Mouse (Mus musculus): ENCODE data around the gene Cox8c. TPM values are rescaled to one million over a fixed set of nuclear protein-coding genes. Genes with fewer than 3 reads are reported as not detected.

Gene Cox8c
- not detected in 2 replicates for polyA plus RNA-seq (2015; fragmentation: Nextera tagmentation; extraction: Ambion mirVana)

DNA sequence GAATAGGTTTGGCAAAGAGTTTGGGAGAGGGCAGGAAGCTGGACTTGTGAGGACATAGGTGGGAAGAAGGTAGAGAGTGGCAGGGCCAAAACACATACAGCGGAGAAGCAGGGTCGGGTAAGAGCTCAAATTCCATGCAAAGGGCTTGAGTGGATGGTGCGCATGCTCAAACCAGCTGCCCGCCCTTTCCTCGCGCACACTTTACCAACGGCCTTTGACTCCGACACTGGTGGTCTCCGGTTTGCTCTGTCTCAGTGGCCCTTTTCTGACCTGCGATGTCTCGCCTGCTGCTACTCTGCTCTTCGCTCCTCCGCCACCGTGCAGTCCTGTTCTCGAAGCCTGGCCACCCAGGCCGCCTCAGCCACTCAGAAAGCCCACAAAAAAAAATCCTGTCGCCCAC is at the start of gene Cox8c:
TSS of gene Cox8c (plus strand) at position 226 of the 400 bp plus-strand sequence.
- Histone ChIP-seq H3K27me3 (replicated peaks) (no peaks in the 10 kb centered on the region), H3K4me3 (replicated peaks) (no peak within 1 kb of the TSS), H3K36me3 (no peaks in the 10 kb centered on the region), H3K4me1 (replicated peaks) (no peaks in the 10 kb centered on the region), H3K27ac (no peak within 1 kb of the TSS), H3K9me3 (no peaks in the 10 kb centered on the region), H3K9ac (no peak within 1 kb of the TSS), H3K4me2 (replicated peaks) (no peak within 1 kb of the TSS)
- 94% methylated on average over 17 of the region's 17 CpGs for WGBS
- ATAC-seq: no peak

DNA sequence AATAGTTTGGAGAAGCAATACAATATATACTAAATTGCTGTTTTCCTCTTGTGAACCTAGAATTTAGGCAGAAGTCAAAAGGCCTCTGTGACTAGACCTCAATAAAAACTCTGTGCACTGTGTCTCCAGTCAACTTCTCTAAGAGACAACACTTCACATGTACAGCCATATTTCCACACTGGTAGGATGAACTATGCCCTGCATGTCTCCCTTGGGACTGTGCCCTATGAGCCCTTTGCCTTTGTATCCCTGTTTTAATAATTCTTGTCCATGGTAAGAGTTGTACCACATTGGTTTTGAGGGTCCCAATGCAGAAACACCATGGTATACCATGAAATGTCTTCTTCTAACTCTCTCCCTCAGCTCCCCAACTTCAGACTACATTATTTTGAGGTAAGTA is 38.3 kb upstream of the Cox8c start:
- no peak overlapping the region for H3K9ac ChIP-seq
- H3K27ac ChIP-seq: no peak overlapping the region

DNA sequence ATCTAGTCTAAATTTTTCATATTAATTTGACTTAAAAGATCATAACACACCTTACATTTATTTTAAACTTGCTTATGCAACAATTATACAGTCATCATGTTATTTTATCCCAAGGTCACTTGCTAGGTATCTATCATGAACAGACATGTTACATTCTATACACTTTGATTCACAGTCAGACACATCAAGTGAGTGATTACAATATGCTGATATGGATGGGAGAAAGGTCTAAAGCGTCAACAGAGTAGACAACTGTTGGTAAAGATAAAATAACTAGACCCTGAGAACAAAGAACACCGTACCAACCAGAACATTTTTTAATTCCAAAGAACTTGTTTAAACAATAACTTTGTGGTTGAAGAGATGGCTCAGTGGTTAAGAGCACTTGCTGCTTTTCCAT is 29.3 kb upstream of the Cox8c start:
- 88% methylated on average over 2 of the region's 2 CpGs for WGBS
- Histone ChIP-seq H3K4me3 (replicated peaks) (no peak overlapping the region), H3K36me3 (no peaks in the 10 kb centered on the region), H3K4me2 (replicated peaks) (no peak overlapping the region), H3K27ac (no peak overlapping the region), H3K9me3 (no peaks in the 10 kb centered on the region), H3K27me3 (replicated peaks) (no peaks in the 10 kb centered on the region), H3K4me1 (replicated peaks) (no peaks in the 10 kb centered on the region), H3K9ac (no peak overlapping the region)
- ATAC-seq: no peak

More for the DNA sequence above, 38.3 kb upstream of the Cox8c start:
- Histone ChIP-seq H3K4me2 (replicated peaks) (no peak overlapping the region), H3K36me3 (no peaks in the 10 kb centered on the region), H3K4me3 (replicated peaks) (no peak overlapping the region), H3K9me3 (no peaks in the 10 kb centered on the region), H3K27me3 (replicated peaks) (no peaks in the 10 kb centered on the region), H3K4me1 (replicated peaks) (no peaks in the 10 kb centered on the region)
- ATAC-seq: no peak

DNA sequence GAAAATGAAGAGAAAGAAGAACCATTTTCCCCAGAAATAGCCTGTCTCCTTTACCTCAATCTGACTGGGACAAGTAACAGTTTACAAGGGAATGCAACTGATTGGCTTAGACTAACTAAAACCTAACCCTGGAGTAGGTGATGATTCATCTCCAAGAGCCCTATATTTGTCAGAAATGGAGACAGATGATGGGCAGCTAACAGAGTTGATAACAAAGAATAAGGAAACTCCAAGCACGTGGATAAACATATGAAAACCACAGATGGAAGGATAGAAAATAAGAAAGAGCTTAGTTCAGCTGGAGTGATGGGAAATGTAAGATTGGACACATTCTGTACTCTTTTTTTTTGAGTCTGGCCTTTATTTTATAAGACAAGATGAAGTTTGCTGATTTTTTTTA is 28.6 kb upstream of the Cox8c start:
- no peaks in the 10 kb centered on the region for H3K9me3 ChIP-seq
- no peaks in the 10 kb centered on the region for H3K36me3 ChIP-seq
- 73% methylated on average over 1 of the region's 1 CpGs for WGBS
- no peaks in the 10 kb centered on the region for H3K4me1 ChIP-seq (replicated peaks)
- H3K4me3 ChIP-seq (replicated peaks): no peak overlapping the region
- H3K9ac ChIP-seq: no peak overlapping the region
- H3K4me2 ChIP-seq (replicated peaks): no peak overlapping the region
- no peak overlapping the region for H3K27ac ChIP-seq
- no peak for ATAC-seq
- H3K27me3 ChIP-seq (replicated peaks): no peaks in the 10 kb centered on the region

DNA sequence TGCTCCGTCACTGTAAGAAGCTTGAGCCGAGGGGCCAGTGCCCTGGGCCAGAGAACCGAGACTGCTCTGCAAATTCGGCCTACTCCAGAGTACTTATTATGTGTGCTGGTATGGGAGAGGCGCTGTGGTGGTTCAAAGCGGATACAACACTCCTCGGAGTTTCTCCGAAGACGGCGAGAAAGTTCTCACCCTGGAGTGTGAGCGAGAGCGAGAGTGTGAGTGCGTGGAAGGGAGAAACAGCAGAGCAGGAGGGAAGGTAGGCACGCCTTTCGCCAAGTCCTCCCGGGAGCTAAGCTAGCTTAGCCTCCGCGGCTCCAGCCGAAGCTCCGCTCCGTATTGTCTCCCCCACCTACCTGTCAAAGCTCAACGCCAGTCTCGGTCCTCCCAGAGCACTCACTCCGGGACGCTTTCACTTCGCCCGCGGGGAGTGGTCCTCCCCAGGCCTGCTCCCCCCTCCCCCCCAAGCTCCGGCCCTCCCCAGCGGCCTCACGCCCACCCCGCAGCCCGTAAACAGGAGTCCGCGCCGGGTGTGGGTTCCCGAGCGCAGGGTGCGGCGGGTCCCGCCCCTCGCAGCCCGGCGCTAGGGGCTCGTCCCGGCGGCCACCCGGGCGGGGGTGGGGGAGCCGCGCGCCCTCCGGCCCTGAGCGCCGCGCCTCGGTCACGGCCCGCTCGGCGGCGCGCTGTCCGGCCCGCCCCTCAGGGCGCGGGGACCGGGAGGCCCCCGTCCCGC is 21.6 kb upstream of the Cox8c start:
- H3K9ac ChIP-seq: peak overlapping the region; percentile 99
- peaks cover 7% of the 10 kb centered on the region for H3K4me1 ChIP-seq (replicated peaks)
- no peaks in the 10 kb centered on the region for H3K36me3 ChIP-seq
- H3K9me3 ChIP-seq: no peaks in the 10 kb centered on the region
- under 1% methylated on average over 70 of the region's 70 CpGs for WGBS
- ATAC-seq: peak; percentile 85
- peak overlapping the region; percentile 95 for H3K27ac ChIP-seq
- H3K4me3 ChIP-seq (replicated peaks): peak overlapping the region; percentile 96
- H3K4me2 ChIP-seq (replicated peaks): peak overlapping the region; percentile 76
- H3K27me3 ChIP-seq (replicated peaks): no peaks in the 10 kb centered on the region

DNA sequence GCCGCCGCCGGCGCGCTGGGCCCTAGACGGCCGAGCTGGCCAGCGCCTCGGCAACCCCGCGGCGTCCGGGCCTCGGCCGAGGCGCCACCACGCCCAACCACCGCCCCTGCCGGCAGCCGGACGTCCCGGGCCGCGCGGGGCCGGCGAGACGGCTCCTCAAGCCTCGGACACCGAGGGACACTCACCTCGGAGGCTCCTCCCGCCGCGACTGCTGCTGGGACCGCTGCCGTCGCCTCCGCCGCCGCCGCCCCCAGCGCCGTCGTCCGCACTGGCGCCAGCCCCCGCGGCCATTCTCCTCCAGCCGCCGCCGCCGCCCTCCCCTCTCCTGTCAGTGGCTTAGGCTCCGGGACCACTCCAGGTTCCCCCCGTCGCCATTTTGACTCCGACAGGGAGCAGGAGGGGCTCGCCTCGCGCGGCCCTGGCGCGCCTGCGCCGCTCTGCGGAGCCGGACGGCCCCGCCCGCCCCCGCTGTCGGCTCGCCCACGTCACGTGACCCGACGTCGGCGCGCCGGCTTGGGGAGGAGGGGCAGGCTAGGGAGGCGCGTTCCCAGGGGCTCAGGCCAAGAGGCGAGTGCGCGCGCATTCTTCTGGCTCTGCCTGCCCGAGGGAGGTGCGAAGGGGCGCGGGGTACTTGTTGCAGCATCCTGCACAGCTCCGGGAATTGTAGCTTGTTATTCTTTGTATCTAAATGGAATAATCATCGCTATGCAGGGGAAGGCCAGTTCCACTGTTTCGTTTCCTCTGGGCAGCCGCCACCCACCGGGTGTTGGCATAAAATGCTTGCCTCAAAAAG is 20.9 kb upstream of the Cox8c start, which contains the start of gene Btbd7:
TSS of gene Btbd7 (minus strand) at position 441 of the 793 bp plus-strand sequence.
- peak within 1 kb of the TSS; percentile 95 for H3K27ac ChIP-seq
- no peaks in the 10 kb centered on the region for H3K9me3 ChIP-seq
- no peaks in the 10 kb centered on the region for H3K27me3 ChIP-seq (replicated peaks)
- H3K36me3 ChIP-seq: no peaks in the 10 kb centered on the region
- H3K9ac ChIP-seq: peak within 1 kb of the TSS; percentile 99
- peaks cover 7% of the 10 kb centered on the region for H3K4me1 ChIP-seq (replicated peaks)
- peak within 1 kb of the TSS; percentile 96 for H3K4me3 ChIP-seq (replicated peaks)
- under 1% methylated on average over 74 of the region's 95 CpGs for WGBS
- peak; percentile 97 for ATAC-seq
- H3K4me2 ChIP-seq (replicated peaks): peak within 1 kb of the TSS; percentile 76

DNA sequence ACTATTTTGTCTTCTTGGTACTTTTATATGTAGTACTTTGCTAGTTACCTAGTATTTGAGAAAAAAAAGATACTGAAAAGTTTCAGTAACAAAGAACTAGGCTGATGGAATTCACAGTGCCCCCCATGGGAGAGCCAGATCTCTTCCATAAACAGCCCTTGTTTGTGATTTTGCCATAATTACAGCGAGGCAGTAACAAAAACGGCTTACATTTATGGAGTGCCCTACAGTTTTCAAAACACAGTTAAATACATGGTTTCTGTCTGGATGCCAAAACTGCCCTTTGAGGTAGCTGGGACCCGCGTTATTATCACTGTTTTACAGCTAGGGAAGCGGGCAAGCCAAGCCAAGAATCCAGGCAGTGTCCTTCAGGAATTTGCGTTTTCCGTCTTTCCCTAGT is 20.2 kb upstream of the Cox8c start:
- Histone ChIP-seq H3K36me3 (no peaks in the 10 kb centered on the region), H3K4me1 (replicated peaks) (peaks cover 7% of the 10 kb centered on the region), H3K27ac (no peak overlapping the region), H3K4me3 (replicated peaks) (peak overlapping the region; percentile 96), H3K9ac (peak overlapping the region; percentile 53; the same call in 1 of the 2 replicates), H3K27me3 (replicated peaks) (no peaks in the 10 kb centered on the region), H3K4me2 (replicated peaks) (peak overlapping the region; percentile 72), H3K9me3 (no peaks in the 10 kb centered on the region)
- no peak for ATAC-seq
- WGBS: 17% methylated on average over 7 of the region's 7 CpGs

DNA sequence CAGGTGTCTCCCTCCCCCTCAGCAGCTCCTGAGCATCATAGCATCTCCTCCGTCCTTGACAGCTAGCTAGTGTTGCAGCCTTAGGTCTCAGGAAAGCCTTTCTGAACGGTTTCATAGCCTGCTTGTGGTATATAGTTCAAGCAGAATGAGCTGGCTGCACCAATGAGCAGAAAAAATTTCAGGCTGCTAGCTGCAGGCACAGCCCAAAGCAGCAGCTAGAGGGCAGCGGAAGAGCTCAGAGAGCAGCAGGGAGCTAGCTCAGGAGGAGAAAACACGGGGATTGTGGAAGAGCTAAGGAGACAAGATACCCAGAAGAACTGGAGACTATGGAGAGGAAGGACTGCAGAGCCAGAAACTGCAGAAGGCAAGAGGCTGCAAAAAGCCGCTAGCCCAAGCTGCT is 13.4 kb upstream of the Cox8c start:
- H3K4me1 ChIP-seq (replicated peaks): no peaks in the 10 kb centered on the region
- H3K9ac ChIP-seq: no peak overlapping the region
- 17% methylated on average over 5 of the region's 5 CpGs for WGBS
- no peaks in the 10 kb centered on the region for H3K36me3 ChIP-seq
- no peak overlapping the region for H3K27ac ChIP-seq
- no peak for ATAC-seq
- no peak overlapping the region for H3K4me3 ChIP-seq (replicated peaks)
- no peaks in the 10 kb centered on the region for H3K9me3 ChIP-seq
- no peak overlapping the region for H3K4me2 ChIP-seq (replicated peaks)
- no peaks in the 10 kb centered on the region for H3K27me3 ChIP-seq (replicated peaks)

DNA sequence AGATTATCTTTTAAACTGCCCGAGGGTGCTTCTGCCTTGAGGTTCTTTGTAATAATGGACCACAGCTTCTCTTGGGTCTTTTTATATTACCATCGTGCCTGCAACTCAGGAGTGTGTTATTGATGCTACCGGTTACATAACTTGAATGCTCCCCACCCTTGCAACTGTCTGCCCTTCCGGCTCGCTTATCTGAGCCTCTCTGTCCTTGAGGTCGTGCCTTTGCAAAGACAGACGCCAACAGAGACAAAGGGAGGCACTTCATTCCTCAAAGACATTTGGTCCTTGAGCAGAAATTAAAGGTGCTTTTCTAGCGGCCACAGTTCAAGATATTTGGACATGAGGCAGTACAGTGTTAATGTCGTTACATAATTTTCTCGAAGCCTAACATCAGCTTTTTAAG is 11.8 kb upstream of the Cox8c start:
- no peaks in the 10 kb centered on the region for H3K4me1 ChIP-seq (replicated peaks)
- ATAC-seq: no peak
- WGBS: 63% methylated on average over 10 of the region's 10 CpGs

DNA sequence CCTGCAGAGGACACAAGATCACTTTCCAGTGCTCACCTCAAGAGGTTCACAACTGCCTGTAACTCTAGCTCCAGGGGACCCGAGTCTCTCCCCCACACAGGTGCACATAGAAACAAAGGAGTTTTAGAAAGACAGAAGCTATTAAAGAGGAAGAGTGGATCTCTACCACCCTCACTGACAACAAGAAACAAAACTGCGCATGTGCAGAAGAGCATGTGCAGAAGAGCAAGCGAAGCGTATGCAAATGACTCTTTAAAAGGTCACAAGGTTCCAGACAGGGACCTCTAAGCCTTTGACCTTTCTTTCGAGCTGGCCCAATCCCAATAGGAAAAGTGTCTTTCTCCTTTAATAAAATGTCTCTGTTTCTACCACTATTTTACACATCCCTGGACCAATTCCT is 10.5 kb upstream of the Cox8c start:
- 71% methylated on average over 5 of the region's 5 CpGs for WGBS

More for the DNA sequence above, 11.8 kb upstream of the Cox8c start:
- H3K9me3 ChIP-seq: no peaks in the 10 kb centered on the region
- no peak overlapping the region for H3K9ac ChIP-seq
- no peak overlapping the region for H3K27ac ChIP-seq
- H3K4me2 ChIP-seq (replicated peaks): no peak overlapping the region
- H3K36me3 ChIP-seq: no peaks in the 10 kb centered on the region
- no peak overlapping the region for H3K4me3 ChIP-seq (replicated peaks)
- H3K27me3 ChIP-seq (replicated peaks): no peaks in the 10 kb centered on the region

DNA sequence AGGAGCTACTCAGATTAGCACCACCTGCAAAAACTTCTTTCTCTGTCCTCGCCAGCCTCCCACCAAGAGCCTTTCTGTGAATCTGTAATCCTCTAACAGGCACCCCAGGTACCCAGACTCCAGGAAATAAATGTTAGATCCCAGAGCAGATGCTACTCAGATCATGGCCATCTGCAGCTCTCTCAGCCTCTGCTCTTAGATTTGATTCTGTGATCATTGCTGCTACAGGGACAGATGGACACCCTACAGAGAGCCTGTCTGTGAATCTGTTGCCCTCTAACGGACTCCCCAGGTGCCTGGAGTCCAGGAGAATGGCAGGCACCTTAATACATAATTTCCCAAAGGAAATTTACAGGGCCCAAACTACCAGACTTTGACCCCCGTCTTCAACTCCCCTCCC is 9.1 kb downstream of the Cox8c start:
- Histone ChIP-seq H3K4me3 (replicated peaks) (no peak overlapping the region), H3K4me2 (replicated peaks) (no peak overlapping the region), H3K9ac (no peak overlapping the region), H3K27me3 (replicated peaks) (no peaks in the 10 kb centered on the region), H3K27ac (no peak overlapping the region), H3K36me3 (no peaks in the 10 kb centered on the region), H3K4me1 (replicated peaks) (no peaks in the 10 kb centered on the region), H3K9me3 (no peaks in the 10 kb centered on the region)
- no peak for ATAC-seq
- 42% methylated on average over 3 of the region's 3 CpGs for WGBS

More for the DNA sequence above, 10.5 kb upstream of the Cox8c start:
- Histone ChIP-seq H3K4me3 (replicated peaks) (no peak overlapping the region), H3K4me1 (replicated peaks) (no peaks in the 10 kb centered on the region), H3K27ac (no peak overlapping the region), H3K27me3 (replicated peaks) (no peaks in the 10 kb centered on the region), H3K4me2 (replicated peaks) (no peak overlapping the region), H3K36me3 (no peaks in the 10 kb centered on the region), H3K9ac (no peak overlapping the region), H3K9me3 (no peaks in the 10 kb centered on the region)
- no peak for ATAC-seq

DNA sequence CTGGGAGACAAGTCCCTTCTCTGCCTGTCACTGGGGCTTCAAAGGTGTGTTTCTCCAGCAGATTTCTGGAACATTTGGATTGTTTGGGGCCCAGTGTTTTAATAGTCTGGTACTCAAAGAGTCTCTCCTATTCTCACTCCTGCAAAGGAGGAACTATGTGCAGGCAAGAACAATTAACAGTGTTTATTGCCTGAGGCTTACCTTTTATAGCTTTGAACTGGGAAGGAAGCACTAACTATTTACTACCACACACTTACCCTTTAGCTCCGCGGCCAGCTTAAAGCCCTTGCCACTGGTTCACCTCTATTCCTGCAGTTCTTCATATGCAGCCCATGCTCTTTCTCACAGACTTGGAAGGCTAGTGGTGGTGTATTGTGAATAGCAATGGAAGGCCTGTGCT is 17.0 kb downstream of the Cox8c start:
- H3K4me2 ChIP-seq (replicated peaks): no peak overlapping the region
- 44% methylated on average over 2 of the region's 2 CpGs for WGBS
- no peaks in the 10 kb centered on the region for H3K36me3 ChIP-seq
- no peak overlapping the region for H3K4me3 ChIP-seq (replicated peaks)
- no peaks in the 10 kb centered on the region for H3K4me1 ChIP-seq (replicated peaks)
- no peak overlapping the region for H3K27ac ChIP-seq
- H3K9ac ChIP-seq: no peak overlapping the region
- no peaks in the 10 kb centered on the region for H3K27me3 ChIP-seq (replicated peaks)
- peak; percentile 65; the same call in 1 of the 2 replicates for ATAC-seq
- no peaks in the 10 kb centered on the region for H3K9me3 ChIP-seq
